Mouse (Mus musculus): ENCODE measurements at regions not wholly inside any gene's neighbourhood (a gene's known extent, or its start where the extent isn't known, plus 50 kb on each side); places are given as distances from the start of the nearest gene placed in this dataset.

- TF ChIP-seq EP300 (IDR thresholded peaks at IDR 0.05), result no peak
- no peak for TF ChIP-seq CTCF (IDR thresholded peaks at IDR 0.05)
These were observed 591.4 kb downstream of the Plcl1 start for GRCm38 (mm10) chr1:55997074-55997473.

All from lung, postnatal 0 days (tissue).